Mouse (Mus musculus): ENCODE data around the gene Crybg3.

DNA sequence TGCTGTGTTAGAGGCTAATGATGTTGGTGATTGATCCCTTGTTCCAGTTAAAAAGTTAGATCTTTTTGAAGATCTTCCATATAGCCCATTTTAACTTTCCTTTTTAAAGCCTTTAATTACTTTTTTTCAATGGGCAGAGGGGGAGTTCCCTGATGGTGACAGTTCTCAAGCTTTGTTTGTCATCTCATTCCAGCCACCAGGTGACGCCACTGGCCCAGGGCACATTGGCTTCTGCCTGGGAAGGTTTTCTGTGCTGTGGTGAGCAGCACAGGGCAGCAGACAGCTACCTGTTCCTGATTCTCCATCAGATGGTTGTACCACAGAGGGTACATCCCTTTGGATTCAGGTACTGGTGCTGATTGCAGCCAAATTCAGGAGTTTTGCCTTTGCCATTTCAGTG lies 126.0 kb downstream of the Crybg3 start:
- TF ChIP-seq POLR2A (IDR thresholded peaks at IDR 0.05; ENCODE audit: low read depth, low read length): no peak
- peak; percentile 77; the same call in 1 of the 2 replicates for TF ChIP-seq CTCF (IDR thresholded peaks at IDR 0.05; ENCODE audit: borderline replicate concordance, insufficient read depth, low read length)
